ENCODE assay signal across 8 mouse cellular contexts in the genomic region with DNA sequence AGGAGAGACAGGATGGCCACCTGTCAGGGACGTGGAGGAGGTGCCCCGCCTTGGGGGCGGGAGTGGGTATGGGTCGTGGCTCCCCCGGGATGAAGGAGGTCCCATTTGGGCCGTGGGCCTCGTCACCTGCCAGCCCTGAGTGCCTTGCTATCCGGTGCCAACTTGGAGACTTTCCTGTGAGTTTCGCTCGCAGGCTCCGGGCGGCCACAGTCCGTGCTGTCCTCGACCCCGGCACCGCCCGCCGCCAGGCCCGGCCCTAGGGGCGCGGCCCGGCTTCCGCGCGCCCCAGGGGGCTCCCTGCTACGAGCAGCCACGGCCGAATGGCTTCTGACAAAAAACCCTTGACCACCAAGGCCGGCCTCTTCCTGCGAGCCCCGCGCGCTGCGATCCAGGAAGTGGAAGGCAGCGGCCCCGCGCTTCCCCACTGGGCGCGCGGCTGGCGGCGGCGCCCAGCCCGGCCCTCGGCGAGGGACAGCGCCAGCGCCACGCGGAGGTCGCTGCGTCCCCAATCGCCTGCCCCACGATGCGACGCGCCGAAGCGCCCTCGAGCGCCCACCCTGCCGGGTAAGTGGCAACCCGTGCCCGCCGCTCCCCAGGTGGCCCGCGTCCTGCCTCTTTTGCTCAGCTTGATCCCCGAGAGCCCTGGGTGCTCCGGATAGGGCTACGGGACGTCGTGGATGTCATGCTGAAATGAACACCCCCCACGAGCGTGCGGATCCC. TPM values are rescaled to one million over a fixed set of nuclear protein-coding genes. Genes with fewer than 3 reads are reported as not detected.
DNase-seq lines count a peak whose midpoint lies in the region; ATAC-seq and TF ChIP-seq lines count a peak whose summit lies in the region.

A gene (plus strand): TSS at position 286 of the 720 bp plus-strand sequence.

- H3K27ac ChIP-seq in liver, embryonic 14.5 days = peak within 1 kb of the TSS; percentile 31; the same call in 1 of the 2 replicates

- TF ChIP-seq EP300 in liver, embryonic 14.5 days (IDR thresholded peaks at IDR 0.05; ENCODE audit: low read depth) = no peak

- H3K9me3 ChIP-seq in liver, embryonic 14.5 days (ENCODE audit: control insufficient read depth, low read length) = no peaks in the 10 kb centered on the region

- peaks cover 6% of the 10 kb centered on the region for H3K27me3 ChIP-seq in liver, embryonic 14.5 days (ENCODE audit: control insufficient read depth, insufficient read depth, low read length)

- peak; percentile 40 for ATAC-seq in common myeloid progenitor, adult 5-6 weeks (replicated peaks; ENCODE audit: low read depth, poor library complexity, severe bottlenecking)
- peak; percentile 71 for ATAC-seq in inflammation-experienced regulatory T-cells, adult 6 months
- ATAC-seq in liver, embryonic 14.5 days (ENCODE audit: insufficient read depth) = peak; percentile 36; the same call in 1 of the 2 replicates

- H3K36me3 ChIP-seq in liver, embryonic 14.5 days (replicated peaks; ENCODE audit: control insufficient read depth, insufficient read depth, low read depth) = no peaks in the 10 kb centered on the region

- peaks cover 0 to 18% of the 10 kb centered on the region in 2 experiments; a peak in 2 of 4 replicates for H3K4me1 ChIP-seq in liver, embryonic 14.5 days (replicated peaks; ENCODE audit: control insufficient read depth in 2 of 2, insufficient read depth in 2 of 2, low read length in 1 of 2)

- H3K9ac ChIP-seq in liver, embryonic 14.5 days (replicated peaks) = peak within 1 kb of the TSS; percentile 47

- peak within 1 kb of the TSS; percentile 59 to 66 for H3K4me3 ChIP-seq in liver, embryonic 14.5 days (ENCODE audit: insufficient read depth in 1 of 2, low read depth in 2 of 2, low read length in 2 of 2)

- DNase-seq in cerebellum, adult 11 months = peak; percentile 9
- no peak for DNase-seq in cerebellum, adult 9-11 months
- DNase-seq in gastrocnemius, postnatal 4 days (ENCODE audit: low spot score in 2 of 2) = peak; percentile 46 to 69
- no peak for DNase-seq in liver, embryonic 14.5 days (ENCODE audit: low read depth in 3 of 3, low spot score in 3 of 3)
- peak; percentile 66 for DNase-seq in naive thymus-derived CD4-positive, alpha-beta T cell, adult 2 months (ENCODE audit: low read depth)
- peak; percentile 46 to 58 for DNase-seq in thymus, adult 18-20 months

- H3K4me2 ChIP-seq in liver, embryonic 14.5 days (ENCODE audit: low read depth) = peak within 1 kb of the TSS; percentile 55

- WGBS in liver, embryonic 14.5 days (ENCODE audit: insufficient replicate concordance) = 1% methylated on average over 75 of the region's 75 CpGs

- no peak for TF ChIP-seq CTCF in liver, embryonic 14.5 days (IDR thresholded peaks at IDR 0.05; ENCODE audit: low read depth)

RNA-seq across cellular contexts. Expression of the gene that starts here (rescaled TPM):
- 44.7 and 86.3 TPM in 2 replicates for total RNA-seq in common myeloid progenitor, adult 5-6 weeks (2017)
- 10 to 100 TPM; 29.7 to 33.1 TPM for total RNA-seq in gastrocnemius, postnatal 4 days (2021)
- polyA plus RNA-seq in inflammation-experienced regulatory T-cells, adult 6 months (2017; shearing (Covaris generic)) = 10 to 100 TPM; 45.7 to 59.8 (median 53.3) TPM
- polyA plus RNA-seq in liver, embryonic 14.5 days (2012; rRNA removed) = 3.1 and 3.2 TPM in 2 replicates
- 4.5 and 5.2 TPM in 2 replicates for polyA plus RNA-seq in liver, embryonic 14.5 days (2014; fragmentation: Nextera tagmentation; extraction: Ambion mirVana)

Comparison
In these comparisons a context has a peak if more than half of its experiments do, and no peak if none do; other contexts are left out.
1. RNA of the gene that starts here (polyA plus RNA-seq): 45.7 to 59.8 TPM in inflammation-experienced regulatory T-cells, adult 6 months; 3.1 to 5.2 TPM in liver, embryonic 14.5 days; every median in the first group is over 4 times any median in the second.
2. DNase-seq: peak in cerebellum, adult 11 months (single experiment), gastrocnemius, postnatal 4 days (2 of 2), naive thymus-derived CD4-positive, alpha-beta T cell, adult 2 months (single experiment) and thymus, adult 18-20 months (2 of 2); none in cerebellum, adult 9-11 months (single experiment) and liver, embryonic 14.5 days (0 of 3).
3. Peak in every context shown above with its lines, with median percentiles within 50 percentile points of each other: ATAC-seq.